Mouse (Mus musculus) myocyte (in vitro differentiated cells): ENCODE measurements around the gene Rpl29.

ENCODE experiments used
- CEBPB ChIP-seq: IDR thresholded peaks from 2 replicates; pipeline ENCODE4 v1.6.1; 2011; ENCODE audit warnings: mild to moderate bottlenecking, moderate library complexity; ENCODE audit not compliant: poor library complexity, insufficient read depth, severe bottlenecking
- E2F4 ChIP-seq: IDR thresholded peaks from one replicate; pipeline ENCODE4 v1.6.1; 2011; ENCODE audit warnings: mild to moderate bottlenecking, control low read depth, moderate library complexity; ENCODE audit not compliant: insufficient read depth
- MYOG ChIP-seq, 3 experiments: IDR thresholded peaks; one replicate each; pipeline ENCODE4 v1.6.1; 2011; ENCODE audit warnings: control low read depth in 2 of 3, low read depth in 2 of 3, mild to moderate bottlenecking in 2 of 3; ENCODE audit not compliant: insufficient read length in 2 of 3, control insufficient read depth in 1 of 3, insufficient read depth in 1 of 3
- POLR2A ChIP-seq: IDR thresholded peaks from one replicate; pipeline ENCODE4 v1.6.1; 2011; ENCODE audit warnings: low read depth, mild to moderate bottlenecking, control low read depth, moderate library complexity; ENCODE audit not compliant: insufficient read length
- POLR2AphosphoS2 ChIP-seq: IDR thresholded peaks from one replicate; pipeline ENCODE4 v1.6.1; 2011; ENCODE audit warnings: low read depth, control low read depth; ENCODE audit not compliant: insufficient read length
- TCF12 ChIP-seq: IDR thresholded peaks from one replicate; pipeline ENCODE4 v1.6.1; 2011; ENCODE audit warnings: mild to moderate bottlenecking, control low read depth; ENCODE audit not compliant: poor library complexity, insufficient read depth, severe bottlenecking
- USF1 ChIP-seq: IDR thresholded peaks from one replicate; pipeline ENCODE4 v1.6.1; 2011; ENCODE audit warnings: low read depth, mild to moderate bottlenecking, control low read depth, moderate library complexity

DNA sequence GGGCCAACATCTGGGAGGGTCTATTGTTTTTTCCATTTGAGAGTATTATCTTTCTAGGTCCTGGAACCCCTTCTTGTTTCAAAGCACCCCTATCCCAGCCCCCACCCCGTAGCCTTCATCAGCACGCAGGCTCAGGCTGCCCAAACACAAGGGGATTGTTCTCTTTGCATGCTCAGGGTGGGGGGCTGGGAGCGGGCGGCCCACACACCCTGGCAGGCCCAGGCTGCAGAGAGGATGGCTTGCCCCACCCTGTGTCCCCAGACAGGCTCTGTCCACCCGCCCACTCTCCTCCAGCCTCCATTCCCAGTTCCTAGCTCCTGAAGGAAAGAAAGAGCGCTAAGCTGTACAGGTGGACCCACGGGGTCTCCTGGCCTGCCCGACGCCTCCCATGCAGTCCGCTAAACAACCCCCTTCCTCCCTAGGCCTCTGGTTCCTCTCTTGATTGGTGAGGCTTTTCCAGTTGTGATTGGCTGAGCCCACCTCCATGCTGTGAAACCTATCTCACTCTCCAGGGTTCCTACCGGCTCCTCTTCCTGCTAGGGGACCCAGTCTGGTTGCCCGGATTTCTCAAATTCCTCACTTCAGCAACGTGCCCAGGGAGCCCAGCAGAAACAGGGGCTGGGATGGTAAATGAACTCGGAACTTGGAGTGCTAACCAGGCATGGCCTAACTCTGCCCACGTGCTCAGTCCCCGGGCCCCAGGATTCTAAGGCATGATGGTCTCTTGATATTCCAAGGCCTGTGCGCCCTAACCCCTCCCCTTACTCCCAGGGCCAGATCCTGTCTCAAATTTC lies 25.8 kb downstream of the Rpl29 start:
- TF ChIP-seq POLR2AphosphoS2 (no peak), POLR2A (peak; percentile 35), CEBPB (no peak), USF1 (peak; percentile 57), TCF12 (no peak), MYOG (IDR thresholded peaks at IDR 0.05; ENCODE audit: control insufficient read depth in 1 of 3, insufficient read depth in 1 of 3, insufficient read length in 2 of 3, low read depth in 2 of 3) (no peak), E2F4 (no peak)
